Mouse (Mus musculus) ovary, adult 2 months (tissue): ENCODE measurements around the gene Tmtc4. TPM values are rescaled to one million over a fixed set of nuclear protein-coding genes. Genes with fewer than 3 reads are reported as not detected.

Source experiments
- polyA plus RNA-seq: library from polyadenylated mRNA; depleted of rRNA; stranded (reverse); fragments of >200 nt; gene quantifications from 2 replicates; pipeline ENCODE4 v1.2.3, GENCODE M21; 2012; rRNA removed

Gene Tmtc4
- polyA plus RNA-seq, result 15.7 and 18.3 TPM in 2 replicates

GRCm38 (mm10) chr14:122983226-122984215 lies at the start of gene Tmtc4:
Gene Tmtc4 (minus strand): TSS chr14:122984035.

GRCm38 (mm10) chr14:122913657-122914056 lies 70.2 kb downstream of the Tmtc4 start, which contains the start of gene Ggact:
Gene Ggact (minus strand): TSS chr14:122913757.

Other genes with a start within 250 kb of the Tmtc4 start
- gene Ggact, start 70.3 kb downstream of the Tmtc4 start, polyA plus RNA-seq, result 39.0 and 41.8 TPM in 2 replicates